In genomic region chr7:125657511-125657910, GRCm38 (mm10) we compare ENCODE assay signal across 27 mouse cellular contexts. TPM values are rescaled to one million over a fixed set of nuclear protein-coding genes. Genes with fewer than 3 reads are reported as not detected.
"Had no signal": no experiment of that assay in that cellular context is flagged by ENCODE, and none has a peak within 500 bp of the region (broad histone marks: within the 10 kb centered on the region; RNA-seq: fewer than 3 reads in every experiment).

No protein-coding gene starts in this region.

- H3K4me3 ChIP-seq: gastrocnemius, adult 2 months; heart, embryonic 10.5 days; heart, embryonic 12.5 days; hindbrain, embryonic 10.5 days; hindbrain, embryonic 12.5 days; intestine, embryonic 15.5 days; kidney, embryonic 15.5 days; limb, embryonic 13.5 days; limb, embryonic 15.5 days had no signal

- H3K4me2 ChIP-seq: heart, embryonic 12.5 days; hindbrain, embryonic 12.5 days; hindbrain, embryonic 14.5 days; intestine, embryonic 15.5 days; kidney, embryonic 15.5 days; limb, embryonic 13.5 days; limb, embryonic 15.5 days had no signal

- H3K27ac ChIP-seq: gastrocnemius, adult 2 months; heart, embryonic 10.5 days; hindbrain, embryonic 10.5 days; hindbrain, embryonic 12.5 days; hindbrain, embryonic 14.5 days; intestine, embryonic 15.5 days; kidney, embryonic 15.5 days; kidney, postnatal 0 days; limb, embryonic 13.5 days; limb, embryonic 15.5 days had no signal

- DNase-seq: gastrocnemius, adult 2 months; gastrocnemius, postnatal 10 days; gastrocnemius, postnatal 25 days; heart, adult 18-20 months; heart, postnatal 10 days; heart, postnatal 4 days; kidney, adult 18-20 months; kidney, adult 9 months; kidney, postnatal 14 days; kidney, postnatal 36 days; layer of hippocampus, adult 9-11 months; layer of hippocampus, postnatal 36 days; left cerebral cortex, postnatal 4 days had no signal

- H3K27me3 ChIP-seq: heart, embryonic 12.5 days; hindbrain, embryonic 12.5 days; intestine, embryonic 15.5 days; kidney, embryonic 15.5 days; limb, embryonic 13.5 days; limb, embryonic 15.5 days had no signal

- ATAC-seq: hindbrain, embryonic 16.5 days; inflammation-experienced regulatory T-cells, adult 6 months; intestine, embryonic 15.5 days; intestine, postnatal 0 days had no signal

- H3K9me3 ChIP-seq: heart, embryonic 10.5 days; heart, embryonic 12.5 days; hindbrain, embryonic 10.5 days; hindbrain, embryonic 12.5 days; intestine, embryonic 15.5 days; kidney, embryonic 15.5 days; limb, embryonic 13.5 days; limb, embryonic 15.5 days had no signal

- H3K9ac ChIP-seq: heart, embryonic 12.5 days; hindbrain, embryonic 12.5 days; hindbrain, embryonic 14.5 days; intestine, embryonic 15.5 days; kidney, embryonic 15.5 days; limb, embryonic 13.5 days; limb, embryonic 15.5 days had no signal

- H3K4me1 ChIP-seq: heart, embryonic 10.5 days; heart, embryonic 12.5 days; hindbrain, embryonic 10.5 days; hindbrain, embryonic 12.5 days; intestine, embryonic 15.5 days; kidney, embryonic 15.5 days; limb, embryonic 13.5 days; limb, embryonic 15.5 days had no signal

RNA-seq across cellular contexts. Expression of gene Il21r, which starts 54.3 kb away (rescaled TPM):
- total RNA-seq: gastrocnemius, adult 2 months had no signal
- polyA plus RNA-seq: heart, embryonic 14.5 days had no signal
